Mouse (Mus musculus) brain, embryonic 14.5 days (tissue): ENCODE measurements at regions not wholly inside any gene's neighbourhood (a gene's known extent, or its start where the extent isn't known, plus 50 kb on each side); places are given as distances from the start of the nearest gene placed in this dataset.

Experiments
- CTCF ChIP-seq: fragments of 200-500 bp; IDR thresholded peaks from 2 replicates; pipeline ENCODE4 v1.5.1; 2012; ENCODE audit warnings: inconsistent platforms, mild to moderate bottlenecking, moderate library complexity, borderline replicate concordance; ENCODE audit not compliant: insufficient read depth, insufficient read length; ENCODE audit errors: extremely low read depth
- POLR2A ChIP-seq: fragments of 200-500 bp; IDR thresholded peaks from 2 replicates; pipeline ENCODE4 v1.6.1; 2012; ENCODE audit warnings: mild to moderate bottlenecking, inconsistent platforms, borderline replicate concordance; ENCODE audit not compliant: poor library complexity, insufficient read depth, insufficient read length, severe bottlenecking; ENCODE audit errors: extremely low read depth

GRCm38 (mm10) chr16:95838478-95838846, 136.6 kb downstream of the Ets2 start:
- TF ChIP-seq POLR2A: no peak
- no peak for TF ChIP-seq CTCF
